Mouse (Mus musculus): ENCODE results near the gene Tdp1. TPM values are rescaled to one million over a fixed set of nuclear protein-coding genes. Genes with fewer than 3 reads are reported as not detected.

Tdp1 gene
- polyA plus RNA-seq, 1 experiment from 2014 or later, result 89.7 TPM

DNA sequence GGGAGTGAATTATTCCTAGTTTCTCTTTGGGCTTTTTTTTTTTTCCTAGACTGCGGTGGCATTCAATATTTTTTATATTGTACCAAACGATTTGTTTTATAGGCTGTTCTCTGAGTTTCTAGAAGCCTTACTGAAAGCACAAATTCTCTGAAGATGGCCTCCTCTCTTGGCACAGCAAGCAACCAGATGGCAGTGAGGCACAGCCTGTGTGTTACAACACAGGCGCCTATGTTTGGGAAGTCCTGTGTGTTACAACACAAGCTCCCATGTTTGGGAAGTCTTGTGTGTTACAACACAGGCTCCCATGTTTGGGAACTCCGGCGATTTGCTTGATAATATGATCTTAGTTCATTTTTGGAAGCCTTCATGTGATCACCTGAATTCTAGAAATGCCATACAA lies 111.6 kb downstream of the Tdp1 start:
- DNase-seq (ENCODE audit: low spot score), result no peak
- no peak overlapping the region for H3K4me3 ChIP-seq

DNA sequence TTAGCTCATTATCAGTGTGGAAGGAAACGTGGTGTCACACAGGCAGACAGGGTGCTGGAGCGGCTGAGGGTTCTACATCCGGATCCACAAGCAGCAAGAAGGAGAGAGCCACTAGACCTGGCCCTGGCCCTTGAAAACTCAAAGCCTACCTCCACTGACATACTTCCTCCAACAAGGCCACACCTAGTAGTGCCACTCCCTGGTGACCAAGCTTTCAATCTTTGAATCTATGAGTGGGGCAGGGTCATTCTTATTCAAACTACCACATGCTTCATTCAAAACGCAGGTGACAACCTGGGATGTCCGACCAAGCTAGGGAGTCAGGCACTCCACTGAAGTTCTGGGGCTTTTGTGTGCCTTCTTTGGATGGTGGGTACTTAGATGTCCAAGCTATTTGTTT lies 115.4 kb downstream of the Tdp1 start:
- 89% methylated on average over 5 of the region's 5 CpGs for WGBS
- Histone ChIP-seq H3K27me3 (ENCODE audit: low read depth, poor library complexity, severe bottlenecking) (no peaks in the 10 kb centered on the region), H3K9me3 (replicated peaks) (no peaks in the 10 kb centered on the region), H3K27ac (replicated peaks) (no peak overlapping the region), H3K4me1 (no peaks in the 10 kb centered on the region), H3K36me3 (no peaks in the 10 kb centered on the region), H3K4me3 (no peak overlapping the region)
- DNase-seq (ENCODE audit: low spot score), result no peak

More for the DNA sequence above, 111.6 kb downstream of the Tdp1 start:
- no peaks in the 10 kb centered on the region for H3K36me3 ChIP-seq
- no peaks in the 10 kb centered on the region for H3K27me3 ChIP-seq (ENCODE audit: low read depth, poor library complexity, severe bottlenecking)
- no peak overlapping the region for H3K27ac ChIP-seq (replicated peaks)
- H3K4me1 ChIP-seq, result peaks cover 8% of the 10 kb centered on the region
- peaks cover 5% of the 10 kb centered on the region; the same call in 1 of the 2 replicates for H3K9me3 ChIP-seq (replicated peaks)
- 90% methylated on average over 5 of the region's 5 CpGs for WGBS

- no peak for DNase-seq (ENCODE audit: low spot score)
- no peaks in the 10 kb centered on the region for H3K36me3 ChIP-seq
- WGBS, result 86% methylated on average over 7 of the region's 7 CpGs
- H3K27ac ChIP-seq (replicated peaks), result no peak overlapping the region
- no peaks in the 10 kb centered on the region for H3K4me1 ChIP-seq
- H3K27me3 ChIP-seq (ENCODE audit: low read depth, poor library complexity, severe bottlenecking), result no peaks in the 10 kb centered on the region
- no peak overlapping the region for H3K4me3 ChIP-seq
- H3K9me3 ChIP-seq (replicated peaks), result no peaks in the 10 kb centered on the region
Measured at GRCm38 (mm10) chr12:100000381-100000780, 116.1 kb downstream of the Tdp1 start.

DNA sequence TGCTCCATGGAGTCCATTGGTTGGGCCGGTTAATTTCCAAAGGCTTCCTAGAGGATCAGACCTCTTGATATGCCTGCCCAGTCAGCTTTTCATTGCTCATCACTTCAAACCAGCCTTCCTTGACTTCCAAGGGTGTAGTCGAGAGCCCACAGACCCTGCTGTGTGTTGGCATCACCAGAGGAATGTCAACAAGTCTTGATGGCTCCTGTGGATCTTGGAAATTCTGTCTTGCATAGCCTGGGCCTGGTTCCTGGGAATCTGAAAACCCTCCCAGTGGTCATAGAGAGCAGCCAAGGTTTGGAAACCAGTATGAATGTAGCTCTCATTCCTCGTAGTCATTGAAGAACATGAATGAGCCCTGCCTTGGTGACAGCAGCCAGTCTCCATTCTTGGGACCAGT lies 116.9 kb downstream of the Tdp1 start:
- Histone ChIP-seq H3K36me3 (no peaks in the 10 kb centered on the region), H3K27ac (replicated peaks) (no peak overlapping the region), H3K4me3 (no peak overlapping the region), H3K9me3 (replicated peaks) (no peaks in the 10 kb centered on the region), H3K4me1 (no peaks in the 10 kb centered on the region), H3K27me3 (ENCODE audit: low read depth, poor library complexity, severe bottlenecking) (no peaks in the 10 kb centered on the region)
- 87% methylated on average over 3 of the region's 3 CpGs for WGBS
- no peak for DNase-seq (ENCODE audit: low spot score)

- H3K4me1 ChIP-seq, result no peaks in the 10 kb centered on the region
- H3K9me3 ChIP-seq (replicated peaks), result no peaks in the 10 kb centered on the region
- H3K27me3 ChIP-seq (ENCODE audit: low read depth, poor library complexity, severe bottlenecking), result no peaks in the 10 kb centered on the region
- H3K4me3 ChIP-seq, result no peak overlapping the region
- no peak for DNase-seq (ENCODE audit: low spot score)
- H3K27ac ChIP-seq (replicated peaks), result no peak overlapping the region
- 90% methylated on average over 3 of the region's 3 CpGs for WGBS
- H3K36me3 ChIP-seq, result no peaks in the 10 kb centered on the region
Measured at GRCm38 (mm10) chr12:100001910-100002309, 117.6 kb downstream of the Tdp1 start.

DNA sequence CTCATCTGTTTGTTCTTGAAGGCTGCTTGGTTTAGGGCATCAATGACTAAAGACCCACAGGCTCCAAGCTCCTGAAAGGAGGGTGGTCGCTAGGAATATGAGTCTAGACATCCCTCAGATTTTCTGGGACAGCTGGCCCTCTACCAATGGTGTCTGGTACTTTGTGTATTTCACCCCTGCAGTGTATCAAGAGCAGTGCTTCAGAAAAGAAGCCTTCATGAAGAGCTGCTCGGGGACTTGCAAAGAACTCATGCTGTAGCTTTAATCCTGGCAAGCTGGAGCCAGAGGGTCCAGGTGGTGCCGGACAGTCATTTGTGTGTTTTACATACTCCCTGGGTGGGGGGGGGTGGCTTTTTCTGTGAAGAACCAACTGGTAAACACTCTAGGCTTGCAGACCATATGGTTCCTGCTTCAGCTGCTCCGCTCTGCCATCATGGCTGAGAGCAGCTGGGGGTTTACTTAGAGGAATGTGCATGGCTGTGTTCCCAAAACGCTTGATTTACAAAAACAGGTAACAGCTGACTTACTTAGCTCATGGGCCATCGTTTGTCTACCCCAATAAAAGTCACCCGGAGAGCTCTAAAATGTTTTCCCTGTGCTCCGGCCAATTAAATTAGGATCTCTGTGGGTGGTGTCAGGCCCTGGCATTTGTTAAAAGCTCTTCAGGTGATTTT lies 118.7 kb downstream of the Tdp1 start:
- no peak for DNase-seq (ENCODE audit: low spot score)
- H3K4me3 ChIP-seq, result no peak overlapping the region
- 43% methylated on average over 8 of the region's 8 CpGs for WGBS
- no peaks in the 10 kb centered on the region for H3K4me1 ChIP-seq
- no peaks in the 10 kb centered on the region for H3K27me3 ChIP-seq (ENCODE audit: low read depth, poor library complexity, severe bottlenecking)
- no peak overlapping the region for H3K27ac ChIP-seq (replicated peaks)
- no peaks in the 10 kb centered on the region for H3K9me3 ChIP-seq (replicated peaks)
- H3K36me3 ChIP-seq, result no peaks in the 10 kb centered on the region

Small RNA genes lying within 50 kb of the gene (microRNA-seq; reads per million reads assigned to microRNA genes)
- gene Gm23291, result not detected

Other genes starting within 250 kb of the Tdp1 start
- 24.9 and 27.8 TPM in 2 replicates for gene Efcab11, start 78 bp upstream of the Tdp1 start, polyA plus RNA-seq (2016; fragmentation: Nextera tagmentation; extraction: Ambion mirVana)
- gene Kcnk13, start 80.0 kb downstream of the Tdp1 start, polyA plus RNA-seq (2016; fragmentation: Nextera tagmentation; extraction: Ambion mirVana), result 0.09 and 0.19 TPM in 2 replicates
- gene Psmc1, start 225.6 kb downstream of the Tdp1 start, polyA plus RNA-seq (2016; fragmentation: Nextera tagmentation; extraction: Ambion mirVana), result 417 and 419 TPM in 2 replicates